Mouse (Mus musculus) G1E (cell line): Measurements from ENCODE around the gene Tcf25. TPM values are rescaled to one million over a fixed set of nuclear protein-coding genes. Genes with fewer than 3 reads are reported as not detected.

Experiments used
- ATAC-seq: 2 replicates; pipeline ENCODE4 v1.8.0; 2016; ENCODE audit warnings: mild to moderate bottlenecking; ENCODE audit not compliant: insufficient number of reproducible peaks, poor library complexity, low FRiP score, severe bottlenecking; ENCODE audit errors: extremely low read depth
- DNase-seq: peaks from one replicate; pipeline ENCODE4 v3.0.0; 2012; ENCODE audit warnings: low spot score
- H3K27me3 ChIP-seq: 2 replicates; pipeline ENCODE4 v1.6.1; 2012; ENCODE audit warnings: mild to moderate bottlenecking, low read length, inconsistent platforms; ENCODE audit not compliant: insufficient read depth
- H3K36me3 ChIP-seq: replicated peaks from 2 replicates; pipeline ENCODE3; 2012; ENCODE audit warnings: mild to moderate bottlenecking, inconsistent platforms
- H3K4me1 ChIP-seq: 2 replicates; pipeline ENCODE4 v1.6.1; 2012; ENCODE audit warnings: low read depth, low read length, inconsistent platforms, mixed read lengths; ENCODE audit not compliant: insufficient read depth
- H3K4me3 ChIP-seq: 2 replicates; pipeline ENCODE4 v1.5.1; 2012; ENCODE audit warnings: low read depth, mild to moderate bottlenecking, inconsistent platforms, low read length, moderate library complexity, mixed read lengths
- H3K9me3 ChIP-seq: replicated peaks from 2 replicates; pipeline ENCODE4 v1.6.1; 2012; ENCODE audit warnings: inconsistent platforms
- CTCF ChIP-seq: IDR thresholded peaks from 2 replicates; pipeline ENCODE4 v1.5.1; 2012; ENCODE audit warnings: low read depth, low read length, inconsistent platforms, mixed read lengths
- GATA1 ChIP-seq: IDR thresholded peaks from 2 replicates; pipeline ENCODE4 v1.6.1; 2012; ENCODE audit warnings: borderline replicate concordance, low read length, inconsistent platforms, mixed read lengths
- GATA2 ChIP-seq: IDR thresholded peaks from 2 replicates; pipeline ENCODE4 v1.6.1; 2012; ENCODE audit warnings: low read depth, low read length, inconsistent platforms, borderline replicate concordance
- POLR2AphosphoS5 ChIP-seq: IDR thresholded peaks from 2 replicates; pipeline ENCODE4 v1.6.1; 2012; ENCODE audit warnings: low read depth, low read length, inconsistent platforms; ENCODE audit not compliant: insufficient replicate concordance
- TAL1 ChIP-seq: conservative IDR thresholded peaks from 2 replicates; pipeline ENCODE4 v1.6.1; 2012; ENCODE audit warnings: low read depth, low read length, inconsistent platforms, mixed read lengths
- polyA plus RNA-seq: library from polyadenylated mRNA; stranded (reverse); fragments of >175 nt; gene quantifications from 2 replicates; pipeline ENCODE4 v1.2.3, GENCODE M21; 2012
- total RNA-seq, 2 experiments: library from RNA; stranded (forward) in 1 of 2; stranded (reverse) in 1 of 2; fragments of 200-1000 nt in 1 of 2; fragments of >200 nt in 1 of 2; fragmentation: Nextera tagmentation in 1 of 2; gene quantifications; 2 replicates each; pipeline ENCODE4 v1.2.3; 2014 to 2017

Gene Tcf25
- total and polyA plus RNA-seq, 3 experiments, result 91.6 to 125 (median 123) TPM

DNA sequence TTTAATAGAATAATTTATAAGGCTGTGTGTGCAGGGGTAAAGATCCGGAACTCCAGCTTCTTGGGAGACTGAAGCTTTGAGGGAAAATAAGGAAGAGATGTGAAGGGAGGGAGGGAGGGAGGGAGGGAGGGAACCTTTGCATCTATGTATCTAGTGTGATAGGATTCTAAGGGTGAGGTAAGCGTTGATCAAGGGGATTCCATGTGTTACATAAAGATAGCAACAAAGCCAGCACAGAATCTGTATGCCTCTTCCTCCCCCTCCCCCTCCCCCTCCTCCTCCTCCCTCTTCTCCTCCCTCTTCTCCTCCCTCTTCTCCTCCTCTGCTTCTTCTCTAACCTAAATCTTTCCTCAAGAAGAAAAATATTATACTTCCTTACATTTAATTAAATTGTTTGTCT lies 26.3 kb upstream of the Tcf25 start:
- TF ChIP-seq GATA2, result no peak
- Histone ChIP-seq H3K4me1 (peaks cover 3% of the 10 kb centered on the region; the same call in 1 of the 2 replicates), H3K4me3 (no peak overlapping the region), H3K36me3 (no peaks in the 10 kb centered on the region), H3K9me3 (no peaks in the 10 kb centered on the region), H3K27me3 (peaks cover 54% of the 10 kb centered on the region)
- ATAC-seq, result no peak
- DNase-seq, result no peak

DNA sequence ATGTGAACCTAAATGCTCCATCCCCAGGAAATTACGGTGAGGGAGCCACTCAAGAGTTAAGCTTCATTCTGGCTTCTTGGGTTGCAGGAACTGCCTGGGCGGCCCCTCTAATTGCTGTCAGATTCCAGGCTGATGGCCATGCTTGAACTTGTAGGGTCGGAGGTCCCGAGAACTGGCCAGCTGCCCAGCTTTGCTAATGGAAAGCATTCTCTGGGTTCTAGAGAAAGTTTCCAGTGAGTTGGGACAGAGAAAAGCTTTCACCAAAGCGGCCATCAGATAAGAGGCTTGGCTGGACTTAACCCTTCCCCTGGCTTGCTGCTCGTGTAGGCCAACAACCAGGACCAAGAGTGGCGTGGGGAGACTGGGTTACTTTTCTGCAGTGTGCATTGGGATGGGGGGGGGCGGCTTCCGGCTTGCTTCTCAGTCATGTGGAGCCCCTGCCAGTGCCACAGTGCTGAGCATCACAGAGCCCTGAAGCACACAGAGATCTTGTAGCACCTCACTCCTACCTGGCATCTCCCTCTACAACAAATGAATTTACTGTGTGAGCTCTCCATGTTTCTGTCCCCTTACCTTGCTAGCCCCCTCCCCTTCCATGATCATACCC lies 25.2 kb upstream of the Tcf25 start:
- H3K9me3 ChIP-seq, result no peaks in the 10 kb centered on the region
- DNase-seq, result no peak
- ATAC-seq, result no peak
- H3K4me1 ChIP-seq, result peaks cover 3% of the 10 kb centered on the region; the same call in 1 of the 2 replicates
- H3K4me3 ChIP-seq, result no peak overlapping the region
- TF ChIP-seq CTCF (no peak), POLR2AphosphoS5 (no peak), TAL1 (no peak), GATA1 (no peak), GATA2 (no peak)
- no peaks in the 10 kb centered on the region for H3K36me3 ChIP-seq
- H3K27me3 ChIP-seq, result peaks cover 51% of the 10 kb centered on the region

DNA sequence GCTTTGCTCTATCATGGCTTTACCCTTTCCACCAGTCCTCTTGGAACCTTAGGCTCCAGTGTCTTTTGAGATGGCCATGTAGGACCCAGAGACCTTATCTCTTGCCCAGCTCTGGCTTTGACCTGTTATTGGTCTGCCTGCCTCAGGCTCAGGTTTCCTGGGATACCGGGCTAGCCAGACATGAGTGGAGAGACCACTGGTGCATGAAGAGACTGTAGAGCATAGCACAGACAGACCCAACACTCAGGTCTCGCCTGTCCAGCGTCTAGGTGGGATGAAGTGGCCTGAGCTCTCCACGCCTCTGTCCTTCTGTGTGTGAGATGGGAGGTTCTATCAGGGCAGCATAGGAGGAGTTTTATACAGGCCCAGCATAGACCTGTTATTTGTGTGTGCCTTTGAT lies 24.5 kb upstream of the Tcf25 start:
- no peak for ATAC-seq

DNA sequence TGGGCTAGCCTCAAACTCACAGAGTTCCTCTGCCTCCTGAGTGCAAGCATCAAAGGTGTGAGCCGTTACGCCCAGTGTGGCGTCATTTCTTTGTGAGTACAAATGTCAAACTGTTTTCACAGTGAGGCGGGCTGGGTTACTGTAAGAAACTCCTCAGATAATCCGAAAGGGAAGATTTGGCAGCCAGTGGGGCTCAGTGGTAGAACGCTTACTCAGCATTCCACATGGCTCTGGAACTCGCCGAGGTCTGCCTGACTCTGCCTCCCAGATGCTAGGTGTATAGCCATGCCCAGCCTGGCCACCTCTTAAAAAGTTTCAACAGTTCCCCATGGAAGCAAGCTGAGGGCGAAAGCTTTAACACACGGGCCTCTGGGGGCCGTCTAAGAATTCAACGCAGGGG lies 21.4 kb upstream of the Tcf25 start:
- TF ChIP-seq GATA1 (no peak), POLR2AphosphoS5 (no peak), CTCF (no peak), GATA2 (no peak), TAL1 (no peak)
- ATAC-seq (no peak), DNase-seq (no peak)
- H3K4me1 ChIP-seq, result no peaks in the 10 kb centered on the region
- H3K4me3 ChIP-seq, result no peak overlapping the region
- no peaks in the 10 kb centered on the region for H3K9me3 ChIP-seq
- peaks cover 47% of the 10 kb centered on the region for H3K27me3 ChIP-seq
- H3K36me3 ChIP-seq, result no peaks in the 10 kb centered on the region

More for the DNA sequence above, 24.5 kb upstream of the Tcf25 start:
- TF ChIP-seq GATA2 (no peak), POLR2AphosphoS5 (no peak), CTCF (no peak), GATA1 (no peak), TAL1 (no peak)
- Histone ChIP-seq H3K36me3 (no peaks in the 10 kb centered on the region), H3K27me3 (peaks cover 51% of the 10 kb centered on the region), H3K4me1 (peaks cover 3% of the 10 kb centered on the region; the same call in 1 of the 2 replicates), H3K9me3 (no peaks in the 10 kb centered on the region), H3K4me3 (no peak overlapping the region)
- no peak for DNase-seq

DNA sequence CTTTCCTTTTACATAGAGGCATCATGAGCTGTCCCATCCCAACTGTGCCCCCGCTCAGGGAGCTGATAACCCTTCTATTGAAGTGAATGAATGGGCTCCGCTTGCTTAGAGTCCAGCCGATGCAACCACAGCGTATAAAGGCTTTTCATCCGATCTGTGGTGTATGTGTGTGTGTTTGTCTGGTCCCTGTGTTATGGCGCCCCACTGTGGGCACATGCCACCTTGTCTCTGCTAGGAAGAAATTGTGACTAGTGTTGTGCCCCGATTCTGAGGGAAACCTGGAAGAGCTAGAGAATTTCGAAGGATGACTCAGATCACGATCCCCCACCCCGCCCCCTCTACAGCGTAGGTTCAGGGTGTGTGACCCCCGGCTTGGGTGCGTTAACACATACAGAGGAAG lies 20.8 kb upstream of the Tcf25 start:
- H3K9me3 ChIP-seq, result no peaks in the 10 kb centered on the region
- H3K4me1 ChIP-seq, result no peaks in the 10 kb centered on the region
- DNase-seq, result no peak
- H3K36me3 ChIP-seq, result no peaks in the 10 kb centered on the region
- no peak for ATAC-seq
- TF ChIP-seq POLR2AphosphoS5 (no peak), CTCF (no peak), TAL1 (no peak), GATA2 (no peak), GATA1 (no peak)
- H3K4me3 ChIP-seq, result no peak overlapping the region
- peaks cover 50% of the 10 kb centered on the region for H3K27me3 ChIP-seq

DNA sequence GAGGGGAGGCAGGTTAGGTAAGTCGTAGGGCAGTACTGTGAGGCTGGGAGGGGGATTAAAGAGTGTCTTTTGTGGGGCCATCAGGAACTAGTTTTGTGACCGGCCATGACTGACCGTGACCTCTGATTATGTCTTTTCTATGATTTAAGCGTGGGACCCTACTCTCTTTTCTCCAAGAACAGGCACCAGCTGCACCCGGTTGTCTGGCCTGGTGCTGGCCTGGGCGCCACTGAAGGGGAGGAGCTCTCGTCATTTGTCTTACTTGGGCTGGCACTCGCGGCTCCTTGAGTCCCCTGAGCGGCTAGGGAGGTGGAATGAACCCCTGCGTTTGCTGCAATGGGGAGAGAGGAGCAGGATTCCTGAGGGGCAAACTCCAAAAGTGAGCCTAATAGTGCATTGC lies 20.3 kb upstream of the Tcf25 start:
- Histone ChIP-seq H3K27me3 (peaks cover 48% of the 10 kb centered on the region), H3K36me3 (no peaks in the 10 kb centered on the region), H3K4me3 (no peak overlapping the region), H3K4me1 (no peaks in the 10 kb centered on the region), H3K9me3 (no peaks in the 10 kb centered on the region)
- TF ChIP-seq TAL1, result no peak
- TF ChIP-seq CTCF, result no peak
- TF ChIP-seq GATA2, result no peak
- no peak for TF ChIP-seq GATA1
- TF ChIP-seq POLR2AphosphoS5, result no peak
- no peak for ATAC-seq
- no peak for DNase-seq
